Mouse (Mus musculus) hindbrain, embryonic 15.5 days (tissue): Measurements from ENCODE around the gene Gnl3. TPM values are rescaled to one million over a fixed set of nuclear protein-coding genes. Genes with fewer than 3 reads are reported as not detected.

Experiments
- ATAC-seq: fragments of 200-750 bp; cut with Nextera tagmentation; 2 replicates; pipeline ENCODE4 v1.8.0; 2017; ENCODE audit warnings: low read depth, moderate number of reproducible peaks, moderate TSS enrichment; ENCODE audit not compliant: low FRiP score
- H3K27ac ChIP-seq: fragments of 300-500 bp; sonication (generic); replicated peaks from 2 replicates; pipeline ENCODE4 v1.5.1; 2015; ENCODE audit warnings: mild to moderate bottlenecking, inconsistent platforms
- H3K27me3 ChIP-seq: fragments of 300-500 bp; sonication (generic); 2 replicates; pipeline ENCODE4 v1.6.1; 2015; ENCODE audit warnings: control low read depth, inconsistent platforms
- H3K36me3 ChIP-seq: fragments of 300-500 bp; sonication (generic); 2 replicates; pipeline ENCODE4 v1.6.1; 2015; ENCODE audit warnings: control low read depth, inconsistent platforms
- H3K4me1 ChIP-seq: fragments of 300-500 bp; sonication (generic); replicated peaks from 2 replicates; pipeline ENCODE4 v1.6.1; 2015; ENCODE audit warnings: control low read depth, inconsistent platforms
- H3K4me2 ChIP-seq: fragments of 300-500 bp; sonication (generic); 2 replicates; pipeline ENCODE4 v1.6.1; 2015; ENCODE audit warnings: moderate library complexity, mild to moderate bottlenecking, inconsistent platforms
- H3K4me3 ChIP-seq: fragments of 300-500 bp; sonication (generic); 2 replicates; pipeline ENCODE4 v1.5.1; 2015; ENCODE audit warnings: mild to moderate bottlenecking, inconsistent platforms
- H3K9ac ChIP-seq: fragments of 300-500 bp; sonication (generic); 2 replicates; pipeline ENCODE4 v1.6.1; 2015; ENCODE audit warnings: inconsistent platforms
- H3K9me3 ChIP-seq: fragments of 300-500 bp; sonication (generic); 2 replicates; pipeline ENCODE4 v1.6.1; 2016; ENCODE audit warnings: control low read depth, inconsistent platforms
- WGBS: fragments of 180-500 bp; shearing (Covaris S2); methylation state at CpG from one replicate; pipeline ENCODE4 v1.1.7; 2015; 5-methylcytosine and 5-hydroxymethylcytosine counted together
- polyA plus RNA-seq: library from polyadenylated mRNA; unstranded; fragments of >200 nt; fragmentation: Nextera tagmentation; extraction: Ambion mirVana; gene quantifications from 2 replicates; pipeline ENCODE4 v1.2.1, GENCODE M21; 2015

Gene Gnl3
- 49.0 and 51.8 TPM in 2 replicates for polyA plus RNA-seq

DNA sequence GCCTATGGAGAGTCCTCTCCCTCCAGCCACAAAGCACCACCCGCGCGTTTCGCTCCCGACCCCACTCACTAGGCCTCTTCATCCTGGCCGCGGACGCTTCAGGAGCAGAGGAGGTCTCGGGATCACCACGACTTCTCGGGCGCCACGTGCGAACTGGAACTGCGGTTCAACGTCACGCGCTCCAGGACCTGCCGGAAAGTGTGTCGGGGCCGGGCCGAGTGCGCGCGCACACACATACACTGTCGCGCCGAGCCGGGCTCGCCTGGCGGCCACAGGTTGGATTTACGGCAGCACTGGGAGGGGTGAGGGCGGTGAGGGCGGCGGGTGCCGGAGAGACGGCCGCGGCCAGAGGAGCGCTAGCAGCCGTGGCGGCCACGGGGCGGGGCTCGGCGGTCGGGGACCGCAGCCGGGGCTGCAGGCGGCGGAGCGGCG, at the start of gene Gnl3, which contains the start of gene Pbrm1:
Gene Gnl3 (minus strand): TSS at position 293 of the 432 bp plus-strand sequence.
Gene Pbrm1 (plus strand): TSS at position 279 of the 432 bp plus-strand sequence.
- under 1% methylated on average over 52 of the region's 53 CpGs for WGBS
- H3K36me3 ChIP-seq = peaks cover 43% of the 10 kb centered on the region

DNA sequence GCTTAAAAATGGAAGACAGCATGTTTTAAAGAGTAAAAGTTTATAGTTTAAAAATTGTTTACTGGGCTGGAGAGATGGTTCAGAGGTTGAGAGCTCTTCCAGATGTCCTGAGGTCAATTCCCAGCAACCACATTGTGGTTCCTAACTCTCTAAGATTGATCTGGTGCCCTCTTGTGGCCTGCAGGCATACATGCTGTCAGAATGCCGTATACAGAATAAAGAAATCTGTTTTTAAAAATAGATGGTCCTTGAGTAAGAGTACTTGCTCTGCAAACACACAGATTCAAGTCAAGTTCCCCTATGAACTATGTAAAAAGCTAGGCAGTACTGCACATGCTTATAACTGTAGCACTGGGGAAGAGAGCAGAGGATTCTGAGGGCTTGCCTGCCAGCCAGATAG, 43.3 kb upstream of the Gnl3 start:
- no peak overlapping the region for H3K4me3 ChIP-seq
- H3K36me3 ChIP-seq = peaks cover 70% of the 10 kb centered on the region
- H3K4me2 ChIP-seq = no peak overlapping the region

More for the DNA sequence above, at the start of gene Gnl3, which contains the start of gene Pbrm1:
- Histone ChIP-seq H3K4me1 (peaks cover 32% of the 10 kb centered on the region), H3K9me3 (no peaks in the 10 kb centered on the region), H3K4me2 (peak within 1 kb of the TSS; percentile 82), H3K4me3 (peak within 1 kb of the TSS; percentile 70), H3K9ac (peak within 1 kb of the TSS; percentile 93), H3K27ac (peak within 1 kb of the TSS; percentile 99), H3K27me3 (no peaks in the 10 kb centered on the region)
- peak; percentile 97 for ATAC-seq

DNA sequence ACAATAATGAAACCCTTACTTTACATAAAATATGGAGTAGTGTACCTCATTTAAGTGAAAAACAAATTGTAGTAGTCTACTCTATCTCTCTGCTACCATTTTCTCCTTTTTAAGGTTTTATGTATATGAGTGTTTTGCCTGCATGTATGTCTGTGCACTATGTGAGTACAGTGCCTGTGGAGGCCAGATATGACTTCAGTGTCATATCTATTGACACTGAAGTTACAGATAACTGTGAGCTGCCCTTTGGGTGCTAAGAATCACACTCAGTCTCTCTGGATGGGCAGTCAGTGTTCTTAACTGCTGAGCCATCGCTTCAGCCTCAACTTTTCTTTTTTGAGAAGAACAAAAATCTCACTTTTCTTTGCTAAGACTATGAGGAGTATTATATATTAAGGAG, 26.9 kb upstream of the Gnl3 start:
- Histone ChIP-seq H3K4me3 (no peak overlapping the region), H3K27ac (no peak overlapping the region), H3K4me1 (no peaks in the 10 kb centered on the region), H3K4me2 (no peak overlapping the region), H3K36me3 (peaks cover 59% of the 10 kb centered on the region), H3K9ac (no peak overlapping the region), H3K9me3 (no peaks in the 10 kb centered on the region), H3K27me3 (no peaks in the 10 kb centered on the region)
- 95% methylated on average over 1 of the region's 1 CpGs for WGBS
- ATAC-seq = no peak

More for the DNA sequence above, 43.3 kb upstream of the Gnl3 start:
- no peak overlapping the region for H3K9ac ChIP-seq
- H3K27me3 ChIP-seq = no peaks in the 10 kb centered on the region
- 77% methylated on average over 1 of the region's 1 CpGs for WGBS
- H3K4me1 ChIP-seq = no peaks in the 10 kb centered on the region
- H3K27ac ChIP-seq = no peak overlapping the region
- H3K9me3 ChIP-seq = no peaks in the 10 kb centered on the region
- no peak for ATAC-seq

DNA sequence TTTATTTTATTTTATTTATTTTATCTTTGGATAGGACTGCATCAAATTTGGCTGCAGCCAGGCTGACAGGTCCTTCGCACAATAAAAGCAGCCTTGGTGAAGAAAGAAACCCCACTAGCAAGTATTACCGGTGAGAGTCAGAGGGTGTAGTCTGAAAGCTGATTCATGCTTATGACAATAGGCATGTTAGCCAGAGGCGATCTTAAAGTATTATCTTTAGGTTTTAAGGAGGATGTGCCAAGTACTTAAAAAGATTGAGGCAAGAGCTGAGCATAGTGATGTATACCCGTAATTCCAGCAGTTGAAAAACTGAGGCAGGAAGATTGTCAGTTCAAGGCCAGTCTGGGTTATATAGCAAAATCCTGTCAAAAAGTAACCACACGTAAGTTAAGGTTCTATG, 26.3 kb upstream of the Gnl3 start:
- no peaks in the 10 kb centered on the region for H3K9me3 ChIP-seq
- ATAC-seq = no peak
- no peak overlapping the region for H3K4me2 ChIP-seq
- H3K9ac ChIP-seq = no peak overlapping the region
- H3K27ac ChIP-seq = no peak overlapping the region
- H3K4me3 ChIP-seq = no peak overlapping the region
- no peaks in the 10 kb centered on the region for H3K4me1 ChIP-seq
- H3K27me3 ChIP-seq = no peaks in the 10 kb centered on the region
- WGBS = 96% methylated on average over 5 of the region's 5 CpGs
- peaks cover 57% of the 10 kb centered on the region for H3K36me3 ChIP-seq

DNA sequence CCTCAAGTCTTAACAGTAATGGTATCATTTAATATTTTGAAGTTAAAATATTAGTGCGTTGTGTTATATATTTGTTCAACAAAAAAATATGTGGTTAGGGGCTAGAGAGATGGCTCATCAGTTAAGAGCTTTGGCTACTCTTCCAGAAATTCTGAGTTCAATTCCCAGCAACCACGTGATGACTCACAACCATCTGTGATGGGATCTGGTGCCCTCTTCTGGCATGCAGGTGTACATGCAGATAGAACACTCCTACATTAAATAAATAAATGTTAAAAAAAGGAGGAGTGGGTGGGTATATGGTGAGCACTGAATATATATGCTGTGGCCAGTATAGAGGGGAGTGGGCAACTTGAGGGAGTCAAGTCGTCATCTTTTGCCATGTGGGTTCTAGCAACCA, 6.8 kb upstream of the Gnl3 start:
- peaks cover 12% of the 10 kb centered on the region for H3K4me1 ChIP-seq
- no peaks in the 10 kb centered on the region for H3K9me3 ChIP-seq
- no peak overlapping the region for H3K4me2 ChIP-seq
- no peak overlapping the region for H3K9ac ChIP-seq
- 77% methylated on average over 3 of the region's 3 CpGs for WGBS
- peaks cover 67% of the 10 kb centered on the region for H3K36me3 ChIP-seq
- no peak overlapping the region for H3K4me3 ChIP-seq
- H3K27me3 ChIP-seq = no peaks in the 10 kb centered on the region
- H3K27ac ChIP-seq = no peak overlapping the region
- no peak for ATAC-seq

GRCm38 (mm10) chr14:31022579-31022978, 3.6 kb upstream of the Gnl3 start:
- Histone ChIP-seq H3K27me3 (no peaks in the 10 kb centered on the region), H3K9me3 (no peaks in the 10 kb centered on the region), H3K27ac (no peak overlapping the region), H3K4me3 (no peak overlapping the region), H3K4me2 (no peak overlapping the region), H3K36me3 (peaks cover 44% of the 10 kb centered on the region), H3K4me1 (peaks cover 29% of the 10 kb centered on the region), H3K9ac (no peak overlapping the region)
- no peak for ATAC-seq
- WGBS = 32% methylated on average over 1 of the region's 1 CpGs

DNA sequence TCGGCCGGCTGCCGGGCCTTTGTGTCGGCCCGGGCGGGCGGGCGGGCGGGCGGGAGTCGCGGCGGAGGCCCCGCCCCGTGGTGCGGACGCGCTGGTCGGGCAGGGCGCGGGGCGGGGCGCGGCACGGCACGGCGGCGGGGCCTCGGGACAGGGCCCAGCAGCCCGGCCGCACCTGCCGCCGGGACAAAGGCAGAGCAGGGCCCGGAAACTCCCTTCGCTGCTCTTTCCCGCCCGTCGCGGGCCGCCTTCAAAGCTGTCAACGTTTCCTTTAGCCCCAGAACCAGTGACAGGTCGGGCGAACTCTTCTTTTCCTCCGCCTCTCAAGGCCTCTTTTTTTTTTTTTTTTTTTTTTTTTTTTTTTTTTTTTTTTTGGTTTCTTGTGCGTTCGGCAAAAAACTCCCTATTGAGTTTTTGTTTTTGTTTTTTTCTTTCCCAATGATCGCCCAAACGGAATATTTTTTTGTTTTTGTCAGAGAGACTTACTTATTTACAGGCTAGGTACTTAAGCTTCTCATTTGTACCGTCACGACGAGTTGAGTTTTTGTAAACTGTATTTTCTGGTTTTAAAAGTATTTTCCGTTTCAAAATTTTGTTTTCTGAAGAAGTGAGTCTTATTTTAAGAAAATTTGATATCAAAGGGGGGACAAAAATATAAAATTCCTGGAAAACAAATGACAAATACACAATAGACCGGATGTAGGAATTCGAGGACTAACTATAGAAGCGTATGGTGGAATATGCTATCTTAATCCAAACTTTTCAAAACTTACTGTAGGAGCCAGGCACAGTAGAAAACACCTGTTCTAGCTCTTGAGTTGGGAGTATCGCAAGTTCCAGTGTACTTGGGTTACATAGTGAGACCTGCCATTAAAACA, 616 bp upstream of the Gnl3 start:
- peaks cover 32% of the 10 kb centered on the region for H3K4me1 ChIP-seq
- WGBS = 7% methylated on average over 34 of the region's 56 CpGs
- H3K9me3 ChIP-seq = no peaks in the 10 kb centered on the region
- H3K4me3 ChIP-seq = peak overlapping the region; percentile 70
- peaks cover 41% of the 10 kb centered on the region for H3K36me3 ChIP-seq
- ATAC-seq = peak; percentile 95
- H3K27me3 ChIP-seq = no peaks in the 10 kb centered on the region
- peak overlapping the region; percentile 99 for H3K27ac ChIP-seq
- H3K9ac ChIP-seq = peak overlapping the region; percentile 93
- H3K4me2 ChIP-seq = peak overlapping the region; percentile 54

GRCm38 (mm10) chr14:31017854-31018253, 1.1 kb downstream of the Gnl3 start:
- peak overlapping the region; percentile 93 for H3K9ac ChIP-seq
- no peaks in the 10 kb centered on the region for H3K27me3 ChIP-seq
- peak overlapping the region; percentile 82 for H3K4me2 ChIP-seq
- peaks cover 30% of the 10 kb centered on the region for H3K4me1 ChIP-seq
- H3K4me3 ChIP-seq = peak overlapping the region; percentile 70
- no peaks in the 10 kb centered on the region for H3K9me3 ChIP-seq
- no peak overlapping the region for H3K27ac ChIP-seq
- H3K36me3 ChIP-seq = peaks cover 45% of the 10 kb centered on the region
- WGBS = 1% methylated on average over 2 of the region's 2 CpGs
- no peak for ATAC-seq

- H3K9me3 ChIP-seq = no peaks in the 10 kb centered on the region
- no peak overlapping the region for H3K4me2 ChIP-seq
- WGBS = 97% methylated on average over 1 of the region's 1 CpGs
- H3K27me3 ChIP-seq = no peaks in the 10 kb centered on the region
- no peak for ATAC-seq
- H3K4me3 ChIP-seq = no peak overlapping the region
- H3K27ac ChIP-seq = no peak overlapping the region
- H3K4me1 ChIP-seq = peaks cover 20% of the 10 kb centered on the region
- no peak overlapping the region for H3K9ac ChIP-seq
- H3K36me3 ChIP-seq = peaks cover 59% of the 10 kb centered on the region
Observed at GRCm38 (mm10) chr14:31016063-31016462, 2.9 kb downstream of the Gnl3 start.

DNA sequence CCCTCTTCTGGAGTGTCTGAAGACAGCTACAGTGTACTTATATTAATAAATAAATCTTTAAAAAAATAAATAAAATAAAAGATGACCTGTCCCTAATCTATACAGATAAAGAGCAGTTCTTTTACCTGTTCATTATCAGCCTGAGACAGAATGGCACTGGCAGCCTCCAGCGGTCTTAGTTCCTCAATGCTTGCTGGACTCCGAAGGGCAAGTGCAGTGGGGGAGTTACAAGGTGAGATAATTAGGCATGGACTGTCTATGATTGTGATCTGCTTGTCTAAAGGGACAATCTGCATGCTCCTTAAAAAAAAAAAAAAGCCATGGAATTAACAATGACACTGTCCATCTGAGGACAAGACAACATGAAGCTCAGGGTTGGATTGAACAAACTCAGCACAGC, 5.0 kb downstream of the Gnl3 start:
- 93% methylated on average over 2 of the region's 2 CpGs for WGBS
- Histone ChIP-seq H3K36me3 (peaks cover 76% of the 10 kb centered on the region), H3K27ac (no peak overlapping the region), H3K4me1 (peaks cover 9% of the 10 kb centered on the region), H3K9me3 (no peaks in the 10 kb centered on the region), H3K4me3 (no peak overlapping the region), H3K9ac (no peak overlapping the region), H3K4me2 (no peak overlapping the region), H3K27me3 (no peaks in the 10 kb centered on the region)
- ATAC-seq = no peak

DNA sequence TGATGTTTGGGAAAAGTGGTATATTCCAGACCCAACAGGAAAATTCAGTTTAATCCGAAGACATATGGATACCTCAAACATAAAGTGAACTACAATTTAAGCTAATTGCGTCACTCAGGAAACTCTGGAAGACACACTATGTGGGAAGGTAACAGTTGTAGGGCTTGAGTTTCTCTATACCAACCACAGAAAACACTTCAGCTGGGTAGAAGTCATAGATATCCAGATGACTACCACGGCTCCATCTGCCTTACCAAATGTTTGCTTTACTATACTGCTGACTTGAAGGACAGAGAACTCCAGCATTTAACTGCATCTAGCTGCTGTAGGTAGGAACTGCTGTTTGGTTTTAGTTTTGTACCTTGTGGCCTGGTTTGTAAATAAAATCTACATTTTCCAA, 7.4 kb downstream of the Gnl3 start:
- no peaks in the 10 kb centered on the region for H3K27me3 ChIP-seq
- 91% methylated on average over 3 of the region's 3 CpGs for WGBS
- H3K27ac ChIP-seq = no peak overlapping the region
- ATAC-seq = no peak
- no peak overlapping the region for H3K4me2 ChIP-seq
- H3K9me3 ChIP-seq = no peaks in the 10 kb centered on the region
- no peak overlapping the region for H3K9ac ChIP-seq
- no peaks in the 10 kb centered on the region for H3K4me1 ChIP-seq
- H3K4me3 ChIP-seq = no peak overlapping the region
- peaks cover 81% of the 10 kb centered on the region for H3K36me3 ChIP-seq

DNA sequence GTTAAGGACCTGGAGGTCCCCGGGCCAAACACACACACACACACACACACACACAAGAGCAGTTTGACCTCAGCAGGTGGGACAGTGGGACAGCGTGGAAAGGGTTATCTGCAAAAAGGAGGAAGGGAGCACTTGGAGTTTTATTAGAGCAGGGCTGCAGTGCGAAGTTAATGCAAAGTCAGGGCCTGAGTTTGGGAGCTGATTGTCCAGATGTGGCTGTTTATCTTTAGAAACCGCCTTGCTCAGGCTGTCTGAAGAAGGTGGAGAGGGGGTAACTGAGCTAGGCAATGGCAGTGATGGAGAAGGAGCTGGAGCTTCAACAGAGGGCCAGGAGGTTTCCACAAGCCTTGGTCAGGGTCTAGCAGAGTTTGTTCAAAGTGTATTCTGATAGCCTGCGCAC, 12.2 kb downstream of the Gnl3 start:
- H3K36me3 ChIP-seq = peaks cover 34% of the 10 kb centered on the region
- H3K4me3 ChIP-seq = no peak overlapping the region
- no peaks in the 10 kb centered on the region for H3K9me3 ChIP-seq
- 85% methylated on average over 5 of the region's 5 CpGs for WGBS
- no peaks in the 10 kb centered on the region for H3K27me3 ChIP-seq
- no peak overlapping the region for H3K27ac ChIP-seq
- ATAC-seq = no peak
- peaks cover 14% of the 10 kb centered on the region for H3K4me1 ChIP-seq
- H3K4me2 ChIP-seq = no peak overlapping the region
- H3K9ac ChIP-seq = no peak overlapping the region
